Mouse (Mus musculus): ENCODE data around the gene C1qtnf5.

Gene C1qtnf5

DNA sequence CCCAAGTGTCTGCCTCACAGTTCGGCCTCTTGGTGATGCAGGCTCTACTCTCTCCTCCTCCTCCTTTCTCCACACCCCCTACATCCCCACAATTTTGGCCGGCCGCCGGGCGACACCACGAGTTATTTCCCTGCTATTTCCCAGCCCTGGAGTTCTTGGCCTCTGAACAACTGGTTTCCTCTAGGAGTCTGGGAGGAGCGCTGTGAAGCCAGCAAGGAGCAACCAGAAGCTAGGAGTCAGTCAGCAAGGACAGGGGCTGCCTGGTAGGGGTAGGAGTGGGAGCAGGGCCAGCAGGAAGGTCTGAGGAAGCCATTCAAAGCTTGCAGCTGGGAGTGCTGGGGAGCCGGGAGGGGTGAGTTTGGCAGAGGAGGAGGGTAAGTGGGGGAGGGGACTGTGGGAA lies at the start of gene C1qtnf5:
TSS of gene C1qtnf5 (plus strand) at position 136 of the 400 bp plus-strand sequence.
- no peak for ATAC-seq (ENCODE audit: insufficient number of reproducible peaks, low FRiP score, low TSS enrichment)

DNA sequence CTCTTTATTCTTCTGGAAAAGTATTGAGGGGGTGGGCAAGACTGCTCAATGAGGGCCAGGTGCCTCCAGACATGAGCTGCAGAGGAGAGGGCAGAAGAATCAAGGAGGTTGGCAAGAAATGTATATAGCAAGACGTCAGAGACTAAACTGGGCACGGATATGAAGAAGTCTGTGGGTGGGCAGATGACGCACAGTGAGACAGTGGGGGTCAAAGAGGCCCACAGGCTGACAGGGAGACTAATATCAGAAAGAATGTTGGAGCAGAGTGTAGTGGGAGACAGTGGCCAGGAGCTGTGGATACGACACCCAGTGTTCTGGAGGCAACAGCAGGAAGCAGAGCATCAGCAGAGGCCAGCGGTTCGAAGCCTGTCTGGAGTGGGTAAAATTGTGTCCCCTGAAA lies 48.4 kb upstream of the C1qtnf5 start:
- no peak for ATAC-seq (ENCODE audit: insufficient number of reproducible peaks, low FRiP score, low TSS enrichment)

GRCm38 (mm10) chr9:44065177-44065576 lies 41.9 kb upstream of the C1qtnf5 start:
- ATAC-seq (ENCODE audit: insufficient number of reproducible peaks, low FRiP score, low TSS enrichment), result no peak

- ATAC-seq (ENCODE audit: insufficient number of reproducible peaks, low FRiP score, low TSS enrichment), result peak; percentile 90
Observed at GRCm38 (mm10) chr9:44066785-44067225, 40.2 kb upstream of the C1qtnf5 start, which contains the start of gene Usp2. Usp2 (plus strand) TSS chr9:44067021.

- 0 out of 2 replicates have a peak, but pooled peaks have one; percentile 12 for ATAC-seq (ENCODE audit: insufficient number of reproducible peaks, low FRiP score, low TSS enrichment)
Observed at GRCm38 (mm10) chr9:44067241-44067959, 39.6 kb upstream of the C1qtnf5 start.

DNA sequence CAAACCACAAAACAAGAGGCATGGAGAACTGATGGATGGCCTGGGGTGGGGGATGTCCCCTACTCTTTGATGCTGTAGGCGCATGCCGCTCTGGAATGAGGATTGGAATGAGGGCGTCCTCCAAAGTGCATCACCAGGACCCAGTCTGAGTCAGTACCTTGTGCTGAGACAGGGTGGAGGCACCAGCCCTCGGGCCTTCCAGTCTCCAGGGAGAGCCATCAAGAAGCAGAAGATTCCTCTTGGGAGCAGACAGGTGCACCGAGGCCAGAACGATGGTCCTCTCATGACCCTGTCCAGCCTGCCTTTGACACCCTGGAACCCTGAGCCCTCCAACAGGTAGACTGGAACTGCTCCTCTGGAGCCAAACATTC lies 39.1 kb upstream of the C1qtnf5 start:
- no peak for ATAC-seq (ENCODE audit: insufficient number of reproducible peaks, low FRiP score, low TSS enrichment)

GRCm38 (mm10) chr9:44069252-44069651 lies 37.8 kb upstream of the C1qtnf5 start:
- ATAC-seq (ENCODE audit: insufficient number of reproducible peaks, low FRiP score, low TSS enrichment), result no peak

DNA sequence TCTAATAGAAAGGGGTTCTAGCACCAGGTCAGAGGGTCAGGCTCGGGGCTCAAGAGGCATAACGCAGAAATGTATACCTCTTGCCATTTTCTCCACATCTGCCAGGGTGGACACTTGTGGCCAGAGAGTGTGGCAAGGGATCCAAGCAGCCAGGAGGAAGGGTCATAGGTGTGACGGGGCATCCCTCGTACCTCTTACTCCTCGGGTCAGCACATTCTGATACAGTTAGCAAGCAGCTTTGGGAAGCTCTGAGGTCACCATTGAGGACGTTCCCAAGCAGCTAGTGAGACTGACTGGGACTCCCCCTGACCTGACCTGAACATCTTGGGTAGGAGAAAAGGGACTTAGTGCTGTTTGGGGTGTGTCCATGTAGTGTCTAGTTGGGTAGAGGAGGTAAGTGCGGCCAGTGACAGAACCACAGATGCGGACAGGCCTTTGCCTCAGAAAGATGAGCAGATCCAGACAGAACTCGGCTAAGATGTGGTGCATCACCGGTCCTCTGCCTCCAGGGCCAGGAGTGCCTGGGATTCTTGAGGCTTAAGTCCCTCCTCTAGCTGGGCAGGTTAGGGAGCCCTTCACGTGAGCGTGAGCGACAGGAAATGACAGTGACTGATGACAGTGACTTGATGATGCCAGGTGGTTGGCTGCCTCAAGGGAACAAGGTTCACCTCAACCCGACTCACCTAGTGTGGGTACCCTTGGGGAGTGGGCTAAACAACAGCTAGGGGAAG lies 36.8 kb upstream of the C1qtnf5 start:
- no peak for ATAC-seq (ENCODE audit: insufficient number of reproducible peaks, low FRiP score, low TSS enrichment)

GRCm38 (mm10) chr9:44070844-44071231 lies 36.2 kb upstream of the C1qtnf5 start:
- no peak for ATAC-seq (ENCODE audit: insufficient number of reproducible peaks, low FRiP score, low TSS enrichment)

GRCm38 (mm10) chr9:44071914-44072598 lies 35.0 kb upstream of the C1qtnf5 start:
- no peak for ATAC-seq (ENCODE audit: insufficient number of reproducible peaks, low FRiP score, low TSS enrichment)

DNA sequence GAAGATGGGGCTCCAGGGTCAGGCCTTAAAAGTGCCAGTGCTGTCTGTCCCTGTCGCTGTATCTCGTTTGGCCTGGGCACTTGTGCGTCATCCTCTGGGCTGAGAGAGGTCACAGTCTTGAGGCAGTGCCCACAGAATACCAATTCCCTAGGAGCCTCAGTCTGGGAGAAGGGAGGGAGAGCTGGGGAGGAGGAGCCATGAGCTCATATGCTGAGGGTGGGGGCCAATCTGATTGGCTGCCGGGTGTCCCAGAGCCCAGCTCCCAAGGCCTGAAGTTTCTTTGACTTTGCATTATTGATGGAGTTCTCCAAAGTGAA lies 34.5 kb upstream of the C1qtnf5 start:
- ATAC-seq (ENCODE audit: insufficient number of reproducible peaks, low FRiP score, low TSS enrichment), result no peak

GRCm38 (mm10) chr9:44073115-44073514 lies 33.9 kb upstream of the C1qtnf5 start:
- no peak for ATAC-seq (ENCODE audit: insufficient number of reproducible peaks, low FRiP score, low TSS enrichment)

DNA sequence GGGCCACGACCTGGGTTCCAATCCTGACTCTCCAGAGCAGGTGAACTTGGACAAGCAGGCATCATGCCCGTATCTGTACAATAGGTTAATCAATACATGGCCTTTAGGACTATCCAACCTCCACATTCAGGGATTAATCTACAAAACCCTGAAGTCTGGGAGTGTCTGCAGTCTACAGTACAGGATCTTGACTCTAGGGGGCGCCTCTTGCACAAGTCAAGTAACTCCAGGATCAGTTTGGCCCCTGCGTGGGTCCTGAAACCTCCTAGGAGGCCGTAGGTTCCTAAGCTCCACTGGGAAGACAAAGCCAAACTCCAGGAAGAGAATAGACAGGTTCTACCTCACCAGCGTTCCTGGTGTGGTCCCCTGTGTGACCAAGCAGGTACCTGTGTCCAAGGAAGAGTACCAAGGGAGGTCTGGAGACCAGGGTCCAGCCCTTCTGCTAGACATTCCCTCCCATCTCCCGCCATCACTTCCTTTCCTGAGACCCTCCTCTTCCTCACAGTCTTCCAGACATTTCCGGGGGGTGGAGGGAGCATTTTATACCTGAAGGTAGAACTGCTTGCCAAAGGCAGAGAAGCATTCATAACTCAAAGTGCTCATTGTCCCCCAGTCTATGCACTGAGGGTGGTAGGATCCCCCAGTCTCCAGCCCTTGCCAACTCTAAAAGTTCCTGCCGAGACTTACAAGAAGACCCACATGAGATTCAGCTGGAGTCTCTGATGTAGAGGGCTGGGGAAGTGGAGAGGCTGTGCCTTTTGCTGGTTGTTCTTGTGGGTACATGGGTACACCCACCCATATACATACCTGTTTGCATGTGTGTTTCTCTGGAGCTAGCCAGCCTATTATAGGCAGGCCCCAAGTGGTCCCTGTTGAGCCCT lies 32.4 kb upstream of the C1qtnf5 start:
- no peak for ATAC-seq (ENCODE audit: insufficient number of reproducible peaks, low FRiP score, low TSS enrichment)

GRCm38 (mm10) chr9:44075276-44075995 lies 31.6 kb upstream of the C1qtnf5 start:
- ATAC-seq (ENCODE audit: insufficient number of reproducible peaks, low FRiP score, low TSS enrichment), result no peak

DNA sequence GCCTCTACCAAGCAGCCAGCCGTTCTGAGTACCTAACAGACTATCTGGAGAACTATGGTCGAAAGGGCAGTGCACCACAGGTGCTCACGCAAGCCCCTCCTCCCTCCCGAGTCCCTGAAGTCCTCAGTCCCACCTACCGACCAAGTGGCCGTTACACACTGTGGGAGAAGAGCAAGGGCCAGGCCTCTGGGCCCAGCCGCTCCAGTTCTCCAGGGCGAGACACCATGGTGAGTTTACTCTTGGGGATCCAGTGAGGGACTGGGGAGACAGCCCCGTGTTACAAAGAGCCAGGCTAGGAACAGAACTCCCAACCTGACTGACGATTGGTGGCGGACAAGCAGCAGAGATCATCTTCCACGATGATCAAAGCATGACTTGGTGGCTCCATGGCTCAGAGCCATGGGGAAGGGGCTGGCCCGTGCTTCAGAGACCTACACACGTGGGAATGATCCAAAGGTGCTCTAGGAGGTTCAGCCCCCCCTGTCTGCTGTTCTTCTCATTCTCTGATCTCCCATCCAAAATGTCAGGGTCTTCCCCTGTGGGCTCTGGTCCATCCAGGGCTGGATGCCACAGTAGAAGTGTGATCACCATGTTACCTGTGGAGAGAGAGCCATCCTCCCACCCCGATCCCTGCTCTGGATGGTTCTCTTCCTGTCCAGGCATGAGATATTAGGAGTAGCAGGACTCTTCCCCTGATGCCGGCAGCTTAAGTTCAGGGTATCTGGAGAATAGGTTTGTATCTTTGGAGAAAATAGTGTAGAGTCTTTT lies 30.9 kb upstream of the C1qtnf5 start:
- no peak for ATAC-seq (ENCODE audit: insufficient number of reproducible peaks, low FRiP score, low TSS enrichment)

DNA sequence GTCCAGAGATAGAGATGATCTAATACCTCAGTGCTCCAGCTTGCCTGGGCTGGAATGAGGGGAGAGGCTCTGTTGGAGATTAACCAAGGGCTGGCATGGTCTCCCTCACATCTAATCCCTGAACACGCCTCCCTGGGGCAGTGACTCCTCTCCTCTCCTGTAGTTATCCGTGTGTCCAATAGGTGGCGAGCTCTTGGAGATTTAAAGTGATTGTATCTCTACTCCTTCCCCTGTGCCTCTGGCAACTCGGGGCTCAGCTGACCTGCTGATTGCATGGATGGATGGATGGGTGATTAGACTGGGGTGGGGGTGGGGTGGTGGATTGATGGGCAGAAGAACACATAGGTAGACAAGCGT lies 30.3 kb upstream of the C1qtnf5 start:
- ATAC-seq (ENCODE audit: insufficient number of reproducible peaks, low FRiP score, low TSS enrichment), result no peak

GRCm38 (mm10) chr9:44077266-44077910 lies 29.7 kb upstream of the C1qtnf5 start:
- ATAC-seq (ENCODE audit: insufficient number of reproducible peaks, low FRiP score, low TSS enrichment), result no peak

DNA sequence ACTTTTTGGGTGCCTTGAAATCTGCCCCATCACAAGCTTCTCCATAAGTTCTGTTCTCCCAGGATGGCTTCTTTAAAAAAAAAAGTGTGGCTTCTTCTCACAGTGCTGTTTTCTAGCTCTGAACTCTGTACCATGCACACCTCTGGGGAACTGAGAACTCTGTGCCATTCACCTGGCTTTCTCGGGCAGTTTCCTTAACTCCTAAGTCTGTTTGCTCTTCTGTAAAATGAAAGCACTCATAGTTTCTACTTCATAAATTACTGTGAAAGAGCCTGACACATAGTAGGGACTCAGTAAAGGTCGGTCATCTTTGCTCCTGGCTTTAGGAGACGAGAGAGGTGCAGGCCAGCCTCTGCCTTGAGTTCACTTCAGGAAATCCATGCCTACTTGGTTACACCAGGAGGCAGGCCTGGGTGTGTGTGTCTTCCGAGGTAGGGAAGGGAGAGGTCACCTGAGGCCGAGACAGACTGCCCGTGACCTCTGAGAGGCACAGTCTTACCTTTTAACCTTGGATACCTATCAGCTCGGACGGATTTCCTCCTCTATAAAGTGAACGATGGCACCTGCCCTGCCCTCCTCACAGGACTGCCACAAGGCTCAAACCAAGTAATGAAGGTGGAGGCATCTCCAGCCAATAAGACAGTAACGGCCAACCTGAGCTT lies 28.8 kb upstream of the C1qtnf5 start:
- ATAC-seq (ENCODE audit: insufficient number of reproducible peaks, low FRiP score, low TSS enrichment), result no peak

Data from cerebellum, adult (tissue).